Mouse (Mus musculus): ENCODE data around the gene Vmn1r118. TPM values are rescaled to one million over a fixed set of nuclear protein-coding genes. Genes with fewer than 3 reads are reported as not detected.
"Not testable (repeated sequence)": the region's sequence is repeated elsewhere in the genome, so short reads cannot be mapped to it uniquely, and the experiment has no call there.

The Vmn1r118 gene
- not detected in 2 replicates for polyA plus RNA-seq (2016; fragmentation: Nextera tagmentation; extraction: Ambion mirVana)

DNA sequence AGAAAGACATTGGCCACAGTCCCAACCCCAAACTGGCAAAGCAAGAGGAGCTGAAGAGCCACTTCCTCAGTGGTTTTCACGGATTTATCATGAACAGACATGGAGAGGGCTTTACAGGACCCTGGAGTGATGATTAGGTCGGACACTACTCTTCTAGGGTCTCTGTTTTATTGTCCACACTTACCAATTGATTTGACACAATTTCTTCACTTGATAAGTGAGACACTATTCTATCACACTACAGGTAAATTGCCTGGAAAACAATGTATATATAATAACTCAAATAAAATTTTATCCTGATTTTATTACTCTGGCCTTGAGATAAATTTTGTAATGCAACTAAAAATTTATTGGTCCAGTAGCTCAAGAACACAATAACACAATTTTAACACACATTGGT lies at the start of gene Vmn1r118:
Vmn1r118 (minus strand) TSS at position 101 of the 400 bp plus-strand sequence.
- not testable (repeated sequence) for H3K36me3 ChIP-seq (replicated peaks); H3K4me1 ChIP-seq; H3K9me3 ChIP-seq; H3K4me3 ChIP-seq; H3K27ac ChIP-seq; DNase-seq (ENCODE audit: extremely low spot score, low spot score); H3K27me3 ChIP-seq (ENCODE audit: poor library complexity, severe bottlenecking)
- no CpG with 5 or more reads among the region's 2 CpGs for WGBS

DNA sequence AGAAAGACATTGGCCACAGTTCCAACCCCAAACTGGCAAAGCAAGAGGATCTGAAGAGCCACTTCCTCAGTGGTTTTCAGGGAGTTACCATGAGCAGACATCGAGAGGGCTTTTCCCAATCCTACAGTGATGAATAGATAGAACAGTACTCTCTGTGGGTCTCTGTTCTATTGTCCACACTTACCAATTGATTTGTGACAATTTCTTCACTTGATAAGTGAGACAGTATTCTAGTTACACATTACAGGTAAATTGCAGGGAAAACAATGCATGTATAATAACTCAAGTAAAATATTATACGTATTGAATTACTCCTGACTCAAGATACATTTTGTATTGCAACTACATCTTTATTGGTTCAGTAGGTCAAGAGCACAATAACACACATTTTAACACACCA lies 28.1 kb downstream of the Vmn1r118 start, which contains the start of gene Vmn1r117:
Vmn1r117 (minus strand) TSS at position 101 of the 400 bp plus-strand sequence.
- H3K4me1 ChIP-seq; H3K36me3 ChIP-seq (replicated peaks); H3K4me3 ChIP-seq; DNase-seq (ENCODE audit: extremely low spot score, low spot score); H3K27me3 ChIP-seq (ENCODE audit: poor library complexity, severe bottlenecking); H3K9me3 ChIP-seq; H3K27ac ChIP-seq: not testable (repeated sequence)
- no CpG with 5 or more reads among the region's 2 CpGs for WGBS

DNA sequence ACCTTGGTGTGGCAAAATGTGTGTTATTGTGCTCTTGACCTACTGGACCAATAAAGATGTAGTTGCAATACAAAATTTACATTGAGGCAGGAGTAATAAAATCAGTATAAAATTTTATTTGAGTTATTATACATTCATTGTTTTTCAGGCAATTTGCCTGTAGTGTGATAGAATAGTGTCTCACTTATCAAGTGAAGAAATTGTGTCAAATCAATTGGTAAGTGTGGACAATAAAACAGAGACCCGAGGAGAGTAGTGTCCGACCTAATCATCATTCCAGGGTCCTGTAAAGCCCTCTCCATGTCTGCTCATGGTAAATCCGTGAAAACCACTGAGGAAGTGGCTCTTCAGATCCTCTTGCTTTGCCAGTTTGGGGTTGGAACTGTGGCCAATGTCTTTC lies 40.2 kb downstream of the Vmn1r118 start, which contains the start of gene Vmn1r116:
Vmn1r116 (plus strand) TSS at position 301 of the 400 bp plus-strand sequence.
- not testable (repeated sequence) for DNase-seq (ENCODE audit: extremely low spot score, low spot score); H3K4me3 ChIP-seq; H3K4me1 ChIP-seq; H3K27me3 ChIP-seq (ENCODE audit: poor library complexity, severe bottlenecking); H3K36me3 ChIP-seq (replicated peaks); H3K9me3 ChIP-seq; H3K27ac ChIP-seq
- WGBS: 74% methylated on average over 3 of the region's 3 CpGs

Other genes with a start within 250 kb of the Vmn1r118 start
- not detected in 2 replicates for gene Vmn1r107, start 243.4 kb downstream of the Vmn1r118 start, polyA plus RNA-seq (2016; fragmentation: Nextera tagmentation; extraction: Ambion mirVana)
- gene Vmn1r111, start 209.1 kb downstream of the Vmn1r118 start, polyA plus RNA-seq (2016; fragmentation: Nextera tagmentation; extraction: Ambion mirVana): not detected in 2 replicates
- not detected in 2 replicates for gene Gm10668, start 181.7 kb downstream of the Vmn1r118 start, polyA plus RNA-seq (2016; fragmentation: Nextera tagmentation; extraction: Ambion mirVana)
- not detected in 2 replicates for gene Vmn1r112, start 141.2 kb downstream of the Vmn1r118 start, polyA plus RNA-seq (2016; fragmentation: Nextera tagmentation; extraction: Ambion mirVana)
- gene Vmn1r113, start 125.1 kb downstream of the Vmn1r118 start, polyA plus RNA-seq (2016; fragmentation: Nextera tagmentation; extraction: Ambion mirVana): not detected in 2 replicates
- gene Vmn1r114, start 100.2 kb downstream of the Vmn1r118 start, polyA plus RNA-seq (2016; fragmentation: Nextera tagmentation; extraction: Ambion mirVana): not detected in 2 replicates
- gene Vmn1r115, start 67.4 kb downstream of the Vmn1r118 start, polyA plus RNA-seq (2016; fragmentation: Nextera tagmentation; extraction: Ambion mirVana): not detected in 2 replicates
- gene Vmn1r116, start 40.1 kb downstream of the Vmn1r118 start, polyA plus RNA-seq (2016; fragmentation: Nextera tagmentation; extraction: Ambion mirVana): not detected in 2 replicates
- not detected in 2 replicates for gene Vmn1r117, start 28.2 kb downstream of the Vmn1r118 start, polyA plus RNA-seq (2016; fragmentation: Nextera tagmentation; extraction: Ambion mirVana)
- not detected in 2 replicates for gene Vmn1r119, start 100.1 kb upstream of the Vmn1r118 start, polyA plus RNA-seq (2016; fragmentation: Nextera tagmentation; extraction: Ambion mirVana)
- gene Vmn1r120, start 141.4 kb upstream of the Vmn1r118 start, polyA plus RNA-seq (2016; fragmentation: Nextera tagmentation; extraction: Ambion mirVana): not detected in 2 replicates
- gene Vmn1r121, start 186.2 kb upstream of the Vmn1r118 start, polyA plus RNA-seq (2016; fragmentation: Nextera tagmentation; extraction: Ambion mirVana): not detected in 2 replicates
- not detected in 2 replicates for gene Vmn1r122, start 221.8 kb upstream of the Vmn1r118 start, polyA plus RNA-seq (2016; fragmentation: Nextera tagmentation; extraction: Ambion mirVana)
- gene Vmn1r123, start 249.8 kb upstream of the Vmn1r118 start, polyA plus RNA-seq (2016; fragmentation: Nextera tagmentation; extraction: Ambion mirVana): not detected in 2 replicates

Measured in forebrain, embryonic 10.5 days (tissue).